Mouse (Mus musculus) mouse embryonic stem cell (cell line): ENCODE measurements around the gene Gmip.

Experiments
- in situ Hi-C, 2 experiments: fragments of 300-500 bp; cut with MboI; formaldehyde crosslinking; loops; 1 replicate in 1 of 2; 3 replicates in 1 of 2; pipeline ENCODE4 v1.14.3; 2019 to 2020; ENCODE audit warnings: low sequenced_read_pairs in 2 of 2, low pct_unique_long_range_greater_than_20kb in 1 of 2, mixed read lengths in 1 of 2; ENCODE audit not compliant: unreplicated experiment in 1 of 2

Gmip gene

DNA sequence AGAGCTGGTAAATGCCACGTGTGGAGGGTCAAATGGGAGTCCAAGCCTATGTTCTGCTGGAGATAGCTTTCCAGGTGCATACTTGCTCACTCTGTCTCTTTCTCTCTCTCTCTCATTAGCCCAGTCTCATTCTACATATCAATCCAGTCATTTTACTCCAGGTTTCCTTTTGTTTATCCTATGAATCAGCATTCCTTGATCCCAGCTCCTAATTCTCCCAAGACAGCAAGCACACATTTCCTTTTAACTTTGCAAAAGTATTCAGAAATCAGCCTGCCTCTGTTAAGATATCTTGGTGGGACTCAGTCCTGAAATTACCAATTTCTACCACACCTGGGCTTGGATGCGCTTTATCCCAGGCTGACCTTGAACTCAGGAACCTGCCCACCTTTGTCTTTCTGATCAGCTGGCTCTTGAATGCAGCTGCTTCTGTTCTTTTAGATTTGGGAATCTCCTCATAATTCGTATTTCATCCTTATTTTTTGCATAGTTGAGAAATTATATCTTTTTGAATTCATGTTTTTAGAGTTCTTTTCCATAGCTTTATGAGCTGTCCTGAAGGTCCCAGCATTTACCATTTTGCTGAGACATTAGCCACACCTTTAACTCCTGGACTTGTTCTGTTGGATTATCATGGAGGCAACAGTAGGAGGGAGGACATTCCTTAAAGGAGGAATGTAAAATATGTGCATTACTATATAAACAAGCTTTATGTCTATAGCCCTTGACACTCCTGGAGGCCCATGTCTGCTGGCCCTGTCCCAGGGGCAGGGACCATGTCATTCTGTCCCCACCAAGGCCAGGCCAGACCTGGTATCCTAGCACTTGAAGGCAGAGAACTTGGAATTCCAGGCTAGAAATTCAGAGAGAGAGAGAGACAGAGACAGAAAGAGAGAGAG lies 38.9 kb downstream of the Gmip start:
- in situ Hi-C loops, result loop anchor here in 1 of 2 experiments (25.0 kb wide), 1 partner anchor 210 kb away; the partner anchor contains the start of gene Zfp868

DNA sequence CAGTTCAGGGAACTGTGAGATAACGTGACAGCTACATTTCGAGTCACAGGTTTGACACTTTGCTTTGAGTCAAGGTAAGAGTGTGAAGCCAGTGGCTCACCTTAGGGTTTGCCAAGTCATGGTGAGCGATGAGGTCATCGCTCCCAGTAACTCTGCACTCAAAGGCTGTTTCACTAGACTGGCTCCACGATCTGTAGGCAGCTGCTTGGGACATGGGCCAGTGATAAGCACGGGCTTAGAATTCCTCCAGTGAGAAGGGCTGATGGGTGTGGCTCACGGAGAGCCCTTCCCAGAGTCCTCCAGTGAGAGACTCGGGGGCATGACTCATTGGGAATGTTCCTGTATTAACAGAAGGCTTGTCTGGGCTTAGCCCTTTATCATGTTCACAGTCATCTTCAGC lies 40.5 kb downstream of the Gmip start:
- in situ Hi-C loops, result loop anchor here in 1 of 2 experiments (25.0 kb wide), 1 partner anchor 212 kb away; the partner anchor contains the start of gene Zfp868

DNA sequence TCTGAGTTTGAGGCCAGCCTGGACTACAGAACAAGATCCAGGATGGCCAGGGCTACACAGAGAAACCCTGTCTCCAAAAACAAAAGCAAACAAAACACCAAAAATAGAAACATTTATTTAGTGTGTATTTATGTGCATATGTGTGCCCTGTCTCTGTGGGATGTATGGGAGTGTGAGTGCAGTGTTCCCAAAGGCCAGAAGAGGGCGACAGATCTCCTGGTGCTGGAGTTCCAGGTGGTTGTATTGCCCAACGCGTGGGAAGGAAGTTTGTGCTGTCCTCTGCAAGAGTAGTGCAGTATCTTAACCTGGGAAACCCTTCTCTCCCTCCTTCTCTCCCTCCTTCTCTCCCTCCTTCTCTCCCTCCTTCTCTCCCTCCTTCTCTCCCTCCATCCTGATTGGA lies 41.4 kb downstream of the Gmip start:
- in situ Hi-C loops, result loop anchor here (25.0 kb wide), 2 partner anchors 213 to 513 kb away; partner anchors contain the start of gene Zfp868 (in 2 of the 2)

DNA sequence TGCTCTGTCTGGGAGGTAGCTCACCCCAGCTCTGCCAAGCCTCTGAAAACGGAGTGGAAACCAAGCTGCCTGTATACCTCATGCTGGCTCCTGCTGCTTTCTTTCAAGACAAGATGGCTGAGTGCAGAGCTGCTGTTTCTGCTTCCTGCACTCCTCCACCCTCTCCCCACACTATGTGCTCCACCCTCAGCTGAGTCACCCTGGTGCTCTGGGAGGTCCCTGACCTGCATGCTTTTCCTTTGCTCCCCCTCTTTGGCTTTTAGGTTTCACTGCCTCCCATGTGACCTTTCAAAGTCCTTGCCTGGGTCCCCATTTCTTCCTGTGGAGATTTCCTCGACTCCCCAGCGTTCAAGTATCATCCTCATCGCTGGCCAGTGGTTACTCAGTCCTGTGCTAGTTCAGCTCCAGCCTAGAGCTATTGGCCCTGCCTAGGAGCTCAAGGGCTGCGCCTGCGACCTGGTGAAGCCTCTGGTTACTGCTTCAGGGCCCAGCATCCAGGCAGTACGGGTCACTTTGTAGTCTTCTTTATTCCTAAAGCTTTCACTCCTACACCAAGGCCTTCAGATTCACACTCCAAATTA lies 42.5 kb downstream of the Gmip start:
- in situ Hi-C loops, result loop anchor here in 1 of 2 experiments (25.0 kb wide), 2 partner anchors 214 to 514 kb away; partner anchors contain the start of gene Zfp868

- in situ Hi-C loops, result loop anchor here in 1 of 2 experiments (25.0 kb wide), 2 partner anchors 217 to 517 kb away; partner anchors contain the start of gene Zfp868
Observed at GRCm38 (mm10) chr8:69853869-69854268, 45.4 kb downstream of the Gmip start.

DNA sequence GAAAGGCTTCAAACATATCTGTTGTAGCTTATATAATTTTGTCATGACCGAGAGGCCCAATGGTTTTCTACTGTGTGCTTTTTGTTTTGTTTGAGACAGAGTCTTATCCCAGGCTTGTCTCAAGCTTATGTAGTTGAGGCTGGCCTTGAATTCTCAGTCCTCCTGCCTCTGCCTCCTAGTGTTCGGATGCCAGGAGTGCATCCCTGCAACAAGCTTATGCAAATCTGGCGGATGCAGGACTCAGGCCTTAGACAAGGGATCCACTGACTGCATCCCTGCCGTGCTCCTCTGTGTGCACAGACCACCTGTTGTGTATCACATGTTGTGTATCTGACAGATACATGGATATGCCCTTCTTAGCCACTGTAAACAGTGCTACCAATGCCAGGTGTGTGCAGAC lies 52.3 kb downstream of the Gmip start:
- in situ Hi-C loops, result loop anchor here in 1 of 2 experiments (25.0 kb wide), 2 partner anchors 224 to 524 kb away; partner anchors contain the start of gene Zfp868

DNA sequence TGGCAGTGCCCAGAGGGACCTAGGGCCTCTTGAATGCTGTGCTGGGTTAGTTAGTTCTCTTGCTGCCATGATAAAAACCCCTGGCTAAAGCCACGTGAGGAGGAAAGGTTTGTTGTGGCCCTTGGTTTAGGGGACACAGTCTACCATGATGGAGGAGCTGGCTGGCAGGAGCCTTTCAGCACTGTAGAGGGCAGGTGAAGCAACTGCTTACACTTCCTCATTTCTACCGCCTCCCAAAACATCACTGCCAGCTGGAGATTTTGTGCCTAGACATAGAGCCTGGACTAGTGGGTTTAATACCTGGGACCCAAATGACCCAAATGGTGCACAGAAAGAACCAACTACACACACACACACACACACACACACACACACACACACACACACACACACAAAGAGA lies 52.8 kb downstream of the Gmip start:
- in situ Hi-C loops, result loop anchor here in 1 of 2 experiments (25.0 kb wide), 2 partner anchors 224 to 524 kb away; partner anchors contain the start of gene Zfp868

- in situ Hi-C loops, result loop anchor here in 1 of 2 experiments (25.0 kb wide), 2 partner anchors 226 to 526 kb away; partner anchors contain the start of gene Zfp868
Observed at GRCm38 (mm10) chr8:69863387-69864020, 55.0 kb downstream of the Gmip start.

GRCm38 (mm10) chr8:69864180-69864579 lies 55.7 kb downstream of the Gmip start:
- in situ Hi-C loops, result loop anchor here in 1 of 2 experiments (25.0 kb wide), 2 partner anchors 227 to 527 kb away; partner anchors contain the start of gene Zfp868

DNA sequence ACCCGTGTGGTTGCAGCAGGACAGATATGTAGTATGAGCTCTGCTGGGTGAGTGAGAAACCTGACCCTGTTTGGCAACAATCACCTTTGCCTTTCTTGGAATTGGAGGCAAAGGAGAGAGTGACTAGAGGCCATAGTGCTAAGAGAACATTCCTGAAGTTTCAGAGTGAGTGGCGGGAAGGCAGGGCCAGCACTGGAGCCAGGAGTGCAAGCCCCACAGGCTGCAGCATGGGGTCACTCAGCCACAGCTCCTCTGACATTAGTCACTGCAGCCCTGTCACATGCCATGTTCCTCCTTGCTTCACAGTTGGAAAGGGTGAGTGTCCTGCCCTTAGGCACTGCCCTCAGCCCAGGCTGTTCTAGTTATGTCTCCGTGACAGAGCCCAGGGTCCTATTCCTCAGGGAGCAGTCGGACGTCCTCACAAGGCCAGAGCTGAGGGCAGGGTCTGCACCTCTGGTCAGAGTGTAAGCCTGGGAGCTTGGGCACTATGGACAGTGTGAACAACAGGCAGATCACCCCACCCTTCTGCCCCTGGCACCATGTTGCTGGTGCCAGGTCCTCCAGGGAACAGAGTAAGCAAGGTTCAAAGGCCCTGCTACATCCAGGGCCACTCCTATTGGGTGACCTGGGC lies 59.3 kb downstream of the Gmip start:
- in situ Hi-C loops, result loop anchor here in 1 of 2 experiments (25.0 kb wide), 2 partner anchors 231 to 531 kb away; partner anchors contain the start of gene Zfp868

DNA sequence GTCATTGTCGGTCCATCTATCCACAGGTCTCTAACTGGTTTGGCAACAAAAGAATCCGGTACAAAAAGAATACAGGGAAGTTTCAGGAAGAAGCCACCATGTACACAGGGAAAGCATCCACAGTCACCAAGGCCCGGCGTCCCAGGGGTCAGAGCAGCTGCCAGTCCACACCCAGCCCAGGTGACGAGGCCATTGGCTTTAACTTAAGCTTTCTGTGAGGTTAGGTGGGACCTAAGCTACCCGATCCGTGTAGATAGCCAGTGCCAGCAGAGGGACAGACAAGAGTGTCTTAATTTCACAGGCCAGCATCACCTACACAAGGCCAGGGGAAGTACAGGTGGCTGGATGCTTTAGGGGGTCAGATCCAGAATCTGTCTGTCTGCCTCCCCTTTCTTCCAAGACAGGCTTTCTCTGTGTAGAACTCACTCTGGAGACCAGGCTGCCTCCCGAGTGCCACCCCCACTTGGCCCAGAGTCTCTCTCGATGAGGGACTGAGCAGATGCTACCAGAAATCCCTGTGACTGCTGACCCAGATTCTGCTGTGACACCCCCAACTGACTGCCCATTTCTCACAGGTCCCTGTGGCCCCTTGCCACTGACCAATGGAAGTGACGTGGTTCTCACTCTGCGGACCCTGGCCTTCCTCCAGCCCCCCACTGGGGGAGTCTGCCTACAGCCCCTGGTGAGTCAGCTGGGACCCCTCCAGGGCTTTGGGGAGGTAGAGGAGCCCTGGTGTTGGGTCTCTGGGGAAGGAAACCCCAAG lies 61.7 kb downstream of the Gmip start:
- in situ Hi-C loops, result loop anchor here in 1 of 2 experiments (25.0 kb wide), 2 partner anchors 233 to 533 kb away; partner anchors contain the start of gene Zfp868

DNA sequence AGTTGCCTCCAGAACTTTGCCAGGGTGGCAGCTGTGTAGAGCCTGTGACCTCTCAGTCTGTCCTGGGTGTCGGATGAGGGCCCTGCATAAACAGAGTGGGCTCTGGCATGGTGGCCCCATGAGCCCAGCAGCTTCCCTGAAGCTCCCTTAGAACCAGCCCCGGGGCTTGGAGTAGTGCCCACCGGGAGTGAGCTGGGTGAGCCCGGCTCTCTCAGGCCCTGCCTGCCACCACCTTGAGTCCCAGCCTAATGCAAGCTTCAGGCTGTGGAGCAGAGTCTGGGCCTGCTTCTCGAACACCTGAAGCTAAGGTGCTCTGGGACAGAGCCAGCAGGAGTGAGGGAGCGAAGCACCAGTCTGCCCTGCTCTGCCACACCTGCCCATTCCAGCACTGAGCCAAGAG lies 62.4 kb downstream of the Gmip start:
- in situ Hi-C loops, result loop anchor here in 1 of 2 experiments (25.0 kb wide), 2 partner anchors 234 to 534 kb away; partner anchors contain the start of gene Zfp868
